Mouse (Mus musculus) bone marrow macrophage, adult 2 months (primary cell): ENCODE measurements around the gene Bcl11b.

Experiments
- CTCF ChIP-seq: IDR thresholded peaks from 2 replicates; pipeline ENCODE4 v1.5.1; 2012; ENCODE audit warnings: low read depth, mild to moderate bottlenecking, low read length, moderate library complexity
- POLR2A ChIP-seq: IDR thresholded peaks from 2 replicates; pipeline ENCODE4 v1.6.1; 2012; ENCODE audit warnings: mild to moderate bottlenecking, low read depth, low read length, borderline replicate concordance

DNA sequence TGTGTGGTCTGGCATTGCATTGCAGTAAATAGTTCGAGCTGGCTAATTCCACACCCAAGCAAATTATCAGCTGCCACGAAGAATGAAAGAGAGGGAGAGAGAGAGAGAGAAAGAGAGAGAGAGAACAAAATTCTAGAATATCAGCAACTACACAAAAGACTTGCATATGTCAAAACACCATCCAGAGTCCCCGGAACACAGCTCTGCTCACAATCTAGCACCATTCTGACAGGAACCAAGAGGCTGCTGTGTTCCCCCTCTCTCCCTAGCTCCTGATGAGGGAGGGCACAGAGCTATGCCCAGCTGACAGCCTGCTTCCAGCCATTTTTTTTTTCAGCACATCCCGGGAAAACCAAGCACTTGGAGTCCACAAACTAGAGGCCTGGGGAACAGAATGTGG is 6.6 kb downstream of the Bcl11b start:
- TF ChIP-seq CTCF (no peak), POLR2A (no peak)
